Mouse (Mus musculus) forebrain, embryonic 13.5 days (tissue): ENCODE measurements around the gene Copz1. TPM values are rescaled to one million over a fixed set of nuclear protein-coding genes. Genes with fewer than 3 reads are reported as not detected.

ENCODE experiments used
- ATAC-seq: fragments of 200-750 bp; cut with Nextera tagmentation; 2 replicates; pipeline ENCODE4 v1.8.0; 2017
- H3K27ac ChIP-seq: fragments of 300-500 bp; sonication (generic); 2 replicates; pipeline ENCODE4 v1.5.1; 2015; ENCODE audit warnings: inconsistent platforms, mild to moderate bottlenecking, moderate library complexity
- H3K27me3 ChIP-seq: fragments of 300-500 bp; sonication (generic); 2 replicates; pipeline ENCODE4 v1.6.1; 2015; ENCODE audit warnings: mild to moderate bottlenecking, inconsistent platforms
- H3K36me3 ChIP-seq: fragments of 300-500 bp; sonication (generic); 2 replicates; pipeline ENCODE4 v1.6.1; 2015; ENCODE audit warnings: mild to moderate bottlenecking, inconsistent platforms; ENCODE audit not compliant: poor library complexity, severe bottlenecking
- H3K4me1 ChIP-seq: fragments of 300-500 bp; sonication (generic); 2 replicates; pipeline ENCODE4 v1.6.1; 2015; ENCODE audit warnings: inconsistent platforms
- H3K4me2 ChIP-seq: fragments of 300-500 bp; sonication (generic); 2 replicates; pipeline ENCODE4 v1.6.1; 2015; ENCODE audit warnings: inconsistent platforms, mild to moderate bottlenecking, moderate library complexity
- H3K4me3 ChIP-seq: fragments of 300-500 bp; sonication (generic); 2 replicates; pipeline ENCODE4 v1.5.1; 2015; ENCODE audit warnings: mild to moderate bottlenecking, inconsistent platforms
- H3K9ac ChIP-seq: fragments of 300-500 bp; sonication (generic); 2 replicates; pipeline ENCODE4 v1.6.1; 2015; ENCODE audit warnings: mild to moderate bottlenecking, inconsistent platforms
- H3K9me3 ChIP-seq: fragments of 300-500 bp; sonication (generic); replicated peaks from 2 replicates; pipeline ENCODE4 v1.6.1; 2016; ENCODE audit warnings: inconsistent platforms
- WGBS: fragments of 180-500 bp; shearing (Covaris S2); methylation state at CpG from one replicate; pipeline ENCODE4 v1.1.7; 2015; 5-methylcytosine and 5-hydroxymethylcytosine counted together
- polyA plus RNA-seq: library from polyadenylated mRNA; unstranded; fragments of >200 nt; fragmentation: Nextera tagmentation; extraction: Ambion mirVana; gene quantifications from 2 replicates; pipeline ENCODE4 v1.2.1, GENCODE M21; 2015

Gene Copz1
- polyA plus RNA-seq, 1 experiment from 2014 or later: 219 TPM

DNA sequence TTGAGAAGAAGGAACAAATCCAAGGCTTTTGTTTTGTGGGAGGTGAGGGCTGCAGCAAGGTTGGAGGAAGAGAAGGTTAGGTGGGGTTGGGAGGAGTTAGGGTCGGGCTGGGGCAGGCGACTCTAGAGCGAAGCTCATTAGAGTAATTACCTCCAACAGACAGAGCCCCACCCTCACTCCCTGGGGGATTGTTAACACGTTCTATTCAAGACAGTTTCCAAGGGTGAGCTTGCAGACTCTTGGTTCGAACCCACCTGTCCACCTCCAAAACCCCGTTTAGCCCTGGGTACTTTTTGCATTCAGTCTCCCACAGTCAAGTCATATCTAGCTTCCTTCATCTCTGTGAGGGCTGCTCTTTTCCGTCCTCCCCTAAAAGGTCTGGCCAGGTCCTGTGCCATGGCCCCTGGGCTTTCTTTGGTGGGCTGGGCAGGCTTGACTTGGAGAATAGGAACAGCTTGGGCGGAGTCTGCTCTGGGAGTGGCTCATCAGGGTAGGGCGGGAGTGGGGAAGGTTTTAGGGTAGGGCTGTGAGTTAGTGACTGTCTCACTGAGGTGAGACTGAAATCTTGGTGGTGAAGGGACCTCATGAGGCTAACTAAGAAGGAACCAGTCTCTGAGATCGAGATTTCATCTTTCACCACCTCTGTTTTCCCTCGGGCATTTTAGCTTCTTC, 64.6 kb downstream of the Copz1 start:
- Histone ChIP-seq H3K4me1 (peaks cover 41% of the 10 kb centered on the region), H3K27me3 (peaks cover 50% of the 10 kb centered on the region), H3K4me2 (no peak overlapping the region), H3K9ac (no peak overlapping the region), H3K36me3 (no peaks in the 10 kb centered on the region), H3K27ac (no peak overlapping the region), H3K9me3 (no peaks in the 10 kb centered on the region), H3K4me3 (no peak overlapping the region)
- 19% methylated on average over 11 of the region's 11 CpGs for WGBS
- no peak for ATAC-seq

DNA sequence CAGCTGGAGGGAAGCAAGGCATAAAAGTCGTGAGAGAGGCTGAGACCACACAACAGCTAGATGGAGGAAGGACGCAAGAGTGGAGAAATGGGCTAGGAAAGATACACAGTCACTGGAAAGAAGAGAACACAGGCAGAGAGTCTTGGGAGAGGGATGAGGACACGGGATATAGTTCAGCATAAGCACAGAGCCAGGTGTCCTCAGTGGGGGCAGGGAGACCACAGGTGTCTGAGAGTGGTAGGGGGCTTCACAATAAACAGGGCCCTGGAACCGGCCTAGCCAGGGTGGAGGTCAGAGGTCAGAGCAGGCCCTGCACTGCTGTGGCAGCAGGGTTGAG, 66.3 kb downstream of the Copz1 start:
- Histone ChIP-seq H3K27me3 (peaks cover 51% of the 10 kb centered on the region), H3K36me3 (no peaks in the 10 kb centered on the region), H3K4me2 (peak overlapping the region; percentile 87), H3K9me3 (no peaks in the 10 kb centered on the region), H3K9ac (peak overlapping the region; percentile 63; the same call in 1 of the 2 replicates), H3K27ac (no peak overlapping the region), H3K4me1 (peaks cover 32% of the 10 kb centered on the region), H3K4me3 (peak overlapping the region; percentile 54; the same call in 1 of the 2 replicates)
- 38% methylated on average over 4 of the region's 4 CpGs for whole genome bisulfite sequencing
- ATAC-seq: no peak

DNA sequence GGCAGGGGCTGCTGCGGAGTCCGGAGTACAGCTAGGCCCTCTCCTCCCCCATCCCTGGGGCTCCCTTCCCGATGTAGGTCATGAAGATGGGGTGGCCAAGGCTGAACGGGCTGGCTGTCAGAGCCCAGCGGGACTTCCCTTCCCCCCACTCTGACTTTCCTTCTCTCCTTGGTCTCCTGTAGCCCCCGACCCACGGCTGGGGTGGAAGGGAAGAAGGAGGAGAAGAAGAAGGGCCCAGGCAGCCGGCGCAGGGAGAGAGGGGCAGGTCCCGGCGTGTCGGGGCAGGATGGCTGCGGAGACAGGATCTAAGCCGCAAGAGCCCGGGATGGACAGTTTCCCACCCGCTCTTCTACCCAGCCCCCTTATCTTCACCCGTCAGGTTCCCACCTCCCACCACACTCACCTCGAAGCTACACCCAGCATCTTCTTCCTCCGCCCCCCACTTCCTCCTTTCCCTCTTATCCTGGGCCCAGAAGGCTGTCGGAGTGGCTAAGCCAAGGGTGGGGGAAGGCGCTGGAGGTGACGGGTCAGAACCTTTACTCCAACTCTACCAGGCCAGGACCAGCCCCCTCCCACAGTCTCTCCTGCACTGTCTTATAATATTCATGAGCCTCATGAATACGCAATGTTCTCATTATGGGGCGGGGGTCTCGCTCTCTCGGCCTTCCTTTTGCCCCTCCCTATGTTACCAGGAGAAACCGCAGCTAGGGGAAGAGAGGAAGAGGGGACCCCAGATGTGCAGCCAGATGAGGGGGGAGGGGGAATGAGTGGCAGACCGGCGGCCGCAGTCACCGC, 66.8 kb downstream of the Copz1 start:
- Histone ChIP-seq H3K27ac (no peak overlapping the region), H3K9ac (peak overlapping the region; percentile 63), H3K4me2 (peak overlapping the region; percentile 87), H3K27me3 (peaks cover 51% of the 10 kb centered on the region), H3K4me1 (peaks cover 26% of the 10 kb centered on the region), H3K9me3 (no peaks in the 10 kb centered on the region), H3K36me3 (peaks cover 3% of the 10 kb centered on the region; the same call in 1 of the 2 replicates), H3K4me3 (peak overlapping the region; percentile 54)
- WGBS: 8% methylated on average over 28 of the region's 31 CpGs
- peak; percentile 41 for ATAC-seq

DNA sequence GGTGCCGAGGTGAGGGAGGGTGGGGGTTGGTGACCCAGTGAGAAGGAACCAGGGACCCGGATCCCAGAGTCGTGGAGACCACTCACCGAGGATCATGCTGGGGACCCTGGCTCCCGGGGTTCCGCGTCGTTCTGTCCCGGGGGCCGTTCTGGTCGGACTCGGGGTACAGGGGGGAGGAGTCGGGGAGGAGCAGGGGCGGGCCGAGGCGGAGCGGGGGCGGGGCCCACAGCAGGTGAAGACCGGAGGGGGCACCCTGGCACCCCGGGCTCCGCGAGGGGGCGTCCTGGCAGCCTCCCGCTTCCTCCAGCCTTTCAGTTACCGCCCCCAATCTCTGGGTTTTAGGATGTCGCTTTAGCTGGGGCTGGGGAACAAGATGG, 67.4 kb downstream of the Copz1 start, which contains the start of gene Zfp385a:
TSS of gene Zfp385a (minus strand) at position 133 of the 377 bp plus-strand sequence.
- Histone ChIP-seq H3K4me3 (peak within 1 kb of the TSS; percentile 54), H3K27me3 (peaks cover 51% of the 10 kb centered on the region), H3K9ac (peak within 1 kb of the TSS; percentile 63), H3K9me3 (no peaks in the 10 kb centered on the region), H3K27ac (no peak within 1 kb of the TSS), H3K4me1 (peaks cover 24% of the 10 kb centered on the region), H3K4me2 (peak within 1 kb of the TSS; percentile 87), H3K36me3 (peaks cover 6% of the 10 kb centered on the region; the same call in 1 of the 2 replicates)
- 1% methylated on average over 26 of the region's 26 CpGs for WGBS
- ATAC-seq: peak; percentile 61

DNA sequence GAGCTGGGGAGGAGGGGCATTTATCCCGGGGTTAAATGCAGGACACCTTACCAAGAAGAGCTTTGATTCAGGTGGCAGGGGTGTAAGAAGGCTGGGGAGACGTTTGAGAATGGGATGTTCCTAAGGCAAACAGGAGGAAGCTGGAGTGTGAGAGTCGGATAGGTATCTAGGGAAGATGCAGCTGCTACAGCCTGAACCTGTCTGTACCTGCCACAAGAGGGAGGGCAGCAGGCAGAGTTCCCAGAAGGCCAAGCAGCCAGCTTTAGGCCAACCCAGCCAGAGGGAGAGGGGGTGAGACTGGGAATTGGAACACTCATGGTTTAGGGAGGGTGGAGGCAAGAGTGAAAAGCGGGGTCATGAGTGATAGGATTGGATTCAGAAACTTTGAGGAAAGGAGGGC, 68.3 kb downstream of the Copz1 start:
- H3K27ac ChIP-seq: no peak overlapping the region
- H3K27me3 ChIP-seq: peaks cover 51% of the 10 kb centered on the region
- H3K4me3 ChIP-seq: peak overlapping the region; percentile 54; the same call in 1 of the 2 replicates
- H3K4me1 ChIP-seq: peaks cover 21% of the 10 kb centered on the region
- WGBS: 22% methylated on average over 4 of the region's 4 CpGs
- no peak overlapping the region; the same call in 1 of the 2 replicates for H3K9ac ChIP-seq
- H3K4me2 ChIP-seq: peak overlapping the region; percentile 87
- ATAC-seq: no peak
- peaks cover 10% of the 10 kb centered on the region for H3K36me3 ChIP-seq
- no peaks in the 10 kb centered on the region for H3K9me3 ChIP-seq

DNA sequence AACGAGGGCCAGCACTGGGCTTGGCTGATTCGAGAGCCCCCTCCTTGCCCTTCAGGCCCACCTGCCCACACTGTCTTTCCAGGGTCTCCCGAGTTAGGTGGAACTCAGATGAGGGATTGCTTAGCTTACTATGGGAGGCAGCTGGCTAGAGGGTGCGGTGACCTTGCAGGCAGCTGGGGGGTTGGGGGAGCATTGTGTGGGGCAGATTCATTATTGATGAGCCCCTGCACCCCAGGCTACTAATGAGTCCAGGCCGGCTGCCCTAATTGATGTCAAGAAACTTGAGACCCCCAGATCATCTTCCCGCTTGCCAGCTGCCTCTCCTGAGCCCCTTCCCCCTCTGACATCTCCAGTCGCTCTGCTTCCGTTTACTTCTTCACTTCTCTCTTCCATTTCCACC, 69.0 kb downstream of the Copz1 start:
- ATAC-seq: no peak
- Histone ChIP-seq H3K27me3 (peaks cover 51% of the 10 kb centered on the region), H3K27ac (no peak overlapping the region), H3K9ac (no peak overlapping the region), H3K36me3 (peaks cover 13% of the 10 kb centered on the region), H3K4me2 (no peak overlapping the region), H3K4me1 (peaks cover 21% of the 10 kb centered on the region), H3K4me3 (no peak overlapping the region), H3K9me3 (no peaks in the 10 kb centered on the region)
- 47% methylated on average over 8 of the region's 8 CpGs for WGBS

DNA sequence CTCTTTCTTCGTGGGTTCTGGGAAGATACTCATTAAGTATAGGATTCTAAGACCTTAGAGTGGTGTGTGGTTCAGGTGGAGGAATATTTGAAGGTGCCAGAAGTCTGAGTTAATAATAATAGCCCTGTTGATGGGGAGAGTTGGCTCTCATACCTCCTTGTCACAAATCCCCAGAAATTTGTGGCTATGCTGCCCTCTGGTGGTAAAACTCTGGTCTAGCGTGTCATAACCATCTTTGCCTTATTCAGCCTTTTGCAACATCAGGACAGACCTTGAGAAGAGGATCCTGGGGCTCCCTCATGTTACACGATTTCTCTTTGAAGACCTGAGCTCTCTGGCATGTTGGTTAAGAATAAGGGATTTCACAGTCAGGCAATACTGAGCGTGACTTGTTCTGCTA, 69.9 kb downstream of the Copz1 start:
- H3K36me3 ChIP-seq: peaks cover 13% of the 10 kb centered on the region
- no peak overlapping the region for H3K4me3 ChIP-seq
- peaks cover 47% of the 10 kb centered on the region for H3K27me3 ChIP-seq
- no peak overlapping the region for H3K27ac ChIP-seq
- ATAC-seq: 0 out of 2 replicates have a peak, but pooled peaks have one; percentile 1
- 11% methylated on average over 4 of the region's 4 CpGs for WGBS
- H3K4me2 ChIP-seq: no peak overlapping the region
- H3K9me3 ChIP-seq: no peaks in the 10 kb centered on the region
- peaks cover 21% of the 10 kb centered on the region for H3K4me1 ChIP-seq
- no peak overlapping the region for H3K9ac ChIP-seq

DNA sequence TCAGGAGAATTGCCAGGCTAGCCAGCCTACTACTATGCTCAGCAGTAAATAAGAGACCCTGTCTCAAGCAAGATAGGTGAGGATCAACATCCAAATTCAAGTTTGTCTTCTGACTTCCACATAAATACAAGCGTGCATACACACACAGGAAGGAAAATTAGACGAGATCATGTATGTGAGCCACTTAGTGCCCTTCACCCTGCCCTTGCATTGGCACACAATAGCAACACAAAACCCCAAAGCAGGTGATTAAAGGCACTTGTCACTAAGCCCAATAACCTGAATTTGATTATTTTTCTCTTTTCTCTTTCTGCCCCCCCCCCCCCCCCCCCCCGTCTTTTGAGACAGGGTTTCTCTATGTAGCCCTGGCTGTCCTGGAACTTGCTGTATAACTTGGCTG, 70.5 kb downstream of the Copz1 start:
- no peaks in the 10 kb centered on the region for H3K9me3 ChIP-seq
- H3K4me3 ChIP-seq: no peak overlapping the region
- ATAC-seq: no peak
- peaks cover 42% of the 10 kb centered on the region for H3K27me3 ChIP-seq
- H3K4me2 ChIP-seq: no peak overlapping the region
- H3K36me3 ChIP-seq: peaks cover 13% of the 10 kb centered on the region
- peaks cover 21% of the 10 kb centered on the region for H3K4me1 ChIP-seq
- H3K9ac ChIP-seq: no peak overlapping the region
- WGBS: 77% methylated on average over 2 of the region's 3 CpGs
- no peak overlapping the region for H3K27ac ChIP-seq

DNA sequence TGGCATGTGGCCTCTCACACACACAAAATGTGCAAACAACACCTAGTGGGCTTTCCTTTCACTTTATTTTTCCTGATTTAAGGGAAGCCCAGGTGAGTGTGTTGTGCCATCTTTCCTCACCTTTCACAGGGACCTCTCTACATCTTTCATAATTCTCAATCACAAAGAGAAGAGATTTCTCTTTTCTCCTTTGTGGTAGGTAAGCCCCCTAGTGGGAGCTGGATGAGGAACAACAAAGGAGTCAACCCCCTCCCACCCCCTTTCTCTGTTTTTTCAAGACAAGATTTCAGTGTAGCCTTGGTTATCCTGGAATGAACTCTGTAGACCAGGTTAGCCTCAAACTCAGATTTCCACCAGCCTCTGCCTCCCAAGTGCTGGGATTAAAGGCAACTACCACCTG, 71.0 kb downstream of the Copz1 start:
- H3K4me1 ChIP-seq: peaks cover 21% of the 10 kb centered on the region
- no peak overlapping the region for H3K27ac ChIP-seq
- no peaks in the 10 kb centered on the region for H3K9me3 ChIP-seq
- H3K27me3 ChIP-seq: peaks cover 37% of the 10 kb centered on the region
- H3K4me2 ChIP-seq: no peak overlapping the region
- no peak for ATAC-seq
- H3K36me3 ChIP-seq: peaks cover 13% of the 10 kb centered on the region
- H3K4me3 ChIP-seq: no peak overlapping the region
- no peak overlapping the region for H3K9ac ChIP-seq

DNA sequence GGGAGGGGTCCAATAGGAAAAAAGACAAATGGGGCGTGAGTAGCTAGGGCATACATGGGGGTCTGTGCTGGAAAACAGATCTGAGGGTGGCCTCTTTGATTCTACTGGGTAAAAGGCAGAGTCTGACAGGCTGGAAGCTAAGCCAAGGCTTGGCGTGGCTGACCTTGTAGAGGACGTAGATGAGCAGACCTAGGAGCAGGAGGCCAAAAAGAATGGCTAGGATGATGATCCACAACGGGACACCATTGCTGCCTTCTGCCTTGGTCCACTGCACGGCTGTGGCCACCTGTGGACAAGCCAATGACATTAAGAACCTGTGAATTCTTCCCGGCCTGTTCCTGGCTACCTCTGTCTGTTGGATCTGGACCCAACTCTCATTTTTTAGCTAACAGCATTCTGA, 73.3 kb downstream of the Copz1 start:
- WGBS: 86% methylated on average over 6 of the region's 6 CpGs
- H3K27me3 ChIP-seq: peaks cover 14% of the 10 kb centered on the region
- H3K9ac ChIP-seq: no peak overlapping the region
- H3K4me3 ChIP-seq: no peak overlapping the region
- peaks cover 2% of the 10 kb centered on the region; the same call in 1 of the 2 replicates for H3K4me1 ChIP-seq
- H3K9me3 ChIP-seq: no peaks in the 10 kb centered on the region
- peaks cover 22% of the 10 kb centered on the region for H3K36me3 ChIP-seq
- no peak overlapping the region for H3K27ac ChIP-seq
- no peak overlapping the region for H3K4me2 ChIP-seq
- no peak for ATAC-seq

DNA sequence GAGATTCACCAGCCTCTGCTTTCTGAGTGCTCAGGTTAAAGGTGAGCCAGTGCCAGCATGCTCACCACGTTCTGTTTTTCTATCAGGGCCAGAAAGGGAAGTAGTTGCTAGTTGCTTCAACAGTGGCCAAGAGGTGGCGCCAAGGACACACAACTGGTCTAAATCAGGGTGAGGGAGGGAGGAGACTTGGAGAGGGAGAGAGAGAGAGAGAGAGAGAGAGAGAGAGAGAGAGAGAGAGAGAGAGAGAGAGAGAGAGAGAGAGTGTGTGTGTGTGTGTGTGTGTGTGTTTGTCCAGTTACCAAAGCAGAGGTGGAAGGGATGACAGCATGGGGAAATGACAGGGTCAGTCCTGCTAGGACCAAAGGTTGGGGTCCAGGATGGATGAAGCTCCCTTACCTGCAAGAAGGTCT, 74.8 kb downstream of the Copz1 start:
- 0% methylated on average over 2 of the region's 2 CpGs for WGBS

More for the DNA sequence above, 74.8 kb downstream of the Copz1 start:
- Histone ChIP-seq H3K9ac (no peak overlapping the region), H3K4me2 (no peak overlapping the region), H3K4me3 (no peak overlapping the region), H3K4me1 (no peaks in the 10 kb centered on the region), H3K9me3 (no peaks in the 10 kb centered on the region), H3K27me3 (no peaks in the 10 kb centered on the region), H3K36me3 (peaks cover 28% of the 10 kb centered on the region), H3K27ac (no peak overlapping the region)
- no peak for ATAC-seq
